Mouse (Mus musculus) forebrain, embryonic 14.5 days (tissue): Measurements from ENCODE around the gene Bcl3. TPM values are rescaled to one million over a fixed set of nuclear protein-coding genes. Genes with fewer than 3 reads are reported as not detected.

Experiments
- ATAC-seq: fragments of 200-750 bp; cut with Nextera tagmentation; 2 replicates; pipeline ENCODE4 v1.8.0; 2017; ENCODE audit warnings: mild to moderate bottlenecking, moderate library complexity
- DNase-seq: peaks from one replicate; pipeline ENCODE4 v3.0.0-alpha.2; 2015; ENCODE audit warnings: low spot score
- H3K27ac ChIP-seq: fragments of 300-500 bp; sonication (generic); 2 replicates; pipeline ENCODE4 v1.5.1; 2014; ENCODE audit warnings: low read depth, mild to moderate bottlenecking, control low read depth, low read length, moderate library complexity
- H3K27me3 ChIP-seq: fragments of 300-500 bp; sonication (generic); replicated peaks from 2 replicates; pipeline ENCODE4 v1.6.1; 2014; ENCODE audit warnings: low read length, control low read depth, mixed read lengths; ENCODE audit not compliant: control insufficient read depth, insufficient read depth
- H3K36me3 ChIP-seq: fragments of 300-500 bp; sonication (generic); 2 replicates; pipeline ENCODE4 v1.6.1; 2014; ENCODE audit warnings: low read length, control low read depth; ENCODE audit not compliant: control insufficient read depth, insufficient read depth
- H3K4me1 ChIP-seq: fragments of 300-500 bp; sonication (generic); 2 replicates; pipeline ENCODE4 v1.6.1; 2014; ENCODE audit warnings: antibody characterized with exemption, low read length, control low read depth; ENCODE audit not compliant: control insufficient read depth, insufficient read depth
- H3K4me2 ChIP-seq: fragments of 300-500 bp; sonication (generic); 2 replicates; pipeline ENCODE4 v1.6.1; 2014; ENCODE audit warnings: mild to moderate bottlenecking, control low read depth, low read length
- H3K4me3 ChIP-seq: fragments of 300-500 bp; sonication (generic); 2 replicates; pipeline ENCODE4 v1.5.1; 2014; ENCODE audit warnings: low read depth, low read length, control low read depth
- H3K9ac ChIP-seq: fragments of 300-500 bp; sonication (generic); 2 replicates; pipeline ENCODE4 v1.6.1; 2014; ENCODE audit warnings: mild to moderate bottlenecking, low read length, control low read depth, moderate library complexity
- H3K9me3 ChIP-seq: fragments of 300-500 bp; sonication (generic); replicated peaks from 2 replicates; pipeline ENCODE4 v1.6.1; 2016; ENCODE audit warnings: low read length, control low read depth, mixed read lengths; ENCODE audit not compliant: control insufficient read depth
- WGBS: fragments of 180-500 bp; shearing (Covaris S2); extraction: QIAGEN DNeasy Blood & Tissue Kit; methylation state at CpG from one replicate; pipeline ENCODE4 v1.1.7; 2014; 5-methylcytosine and 5-hydroxymethylcytosine counted together
- polyA plus RNA-seq: library from polyadenylated mRNA; unstranded; fragments of >200 nt; fragmentation: Nextera tagmentation; extraction: Ambion mirVana; gene quantifications from 2 replicates; pipeline ENCODE4 v1.2.1, GENCODE M21; 2014

Gene Bcl3
- polyA plus RNA-seq, 1 experiment from 2014 or later: 0.75 TPM

DNA sequence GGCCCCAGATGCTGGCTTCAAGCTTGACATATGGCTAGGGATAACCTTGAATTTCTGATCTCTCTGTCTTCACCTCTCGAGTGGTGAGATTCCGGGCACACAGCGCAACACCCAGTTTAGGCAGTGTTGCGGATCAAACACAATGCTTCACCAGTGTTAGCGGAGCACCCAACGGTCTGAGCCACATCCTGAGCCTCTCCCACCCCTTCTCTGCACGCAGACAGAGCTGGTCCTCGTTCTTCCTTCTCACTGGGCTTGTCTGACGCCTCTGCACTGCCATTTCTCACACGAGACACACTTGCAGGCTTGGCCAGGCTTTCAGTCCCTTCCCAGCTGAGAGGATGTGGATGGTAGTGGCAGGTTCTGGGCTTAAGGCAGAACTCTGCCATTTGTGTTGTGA is 37.2 kb upstream of the Bcl3 start:
- 78% methylated on average over 10 of the region's 10 CpGs for WGBS
- no peak for DNase-seq

DNA sequence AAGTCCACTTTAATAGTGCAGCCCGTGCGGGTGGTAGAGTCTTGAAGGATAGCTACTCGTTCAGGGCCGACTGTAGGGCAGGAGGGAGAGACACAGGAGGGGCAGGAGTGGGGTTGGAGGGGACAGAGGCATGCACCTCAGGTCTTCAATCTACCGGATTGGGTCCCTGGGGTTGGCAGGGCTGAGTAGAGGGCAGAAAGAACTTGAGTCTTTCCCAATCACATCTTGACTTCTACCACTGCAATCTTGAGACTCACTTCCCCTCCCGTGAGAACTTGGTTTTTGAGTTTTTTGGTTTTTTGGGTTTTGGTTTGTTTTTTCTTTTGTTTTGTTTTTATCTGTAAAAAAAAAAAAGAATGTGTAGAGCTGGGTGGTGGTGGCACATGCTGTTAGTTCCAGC is 33.7 kb upstream of the Bcl3 start:
- DNase-seq (no peak), ATAC-seq (no peak)
- no peaks in the 10 kb centered on the region for H3K36me3 ChIP-seq
- H3K9me3 ChIP-seq: no peaks in the 10 kb centered on the region
- H3K4me3 ChIP-seq: no peak overlapping the region
- 87% methylated on average over 6 of the region's 6 CpGs for WGBS
- H3K27me3 ChIP-seq: no peaks in the 10 kb centered on the region
- no peaks in the 10 kb centered on the region for H3K4me1 ChIP-seq
- H3K9ac ChIP-seq: no peak overlapping the region
- H3K4me2 ChIP-seq: no peak overlapping the region
- no peak overlapping the region for H3K27ac ChIP-seq

More for the DNA sequence above, 37.2 kb upstream of the Bcl3 start:
- Histone ChIP-seq H3K9me3 (no peaks in the 10 kb centered on the region), H3K27ac (no peak overlapping the region), H3K4me3 (no peak overlapping the region), H3K27me3 (no peaks in the 10 kb centered on the region), H3K4me2 (no peak overlapping the region), H3K9ac (no peak overlapping the region), H3K36me3 (no peaks in the 10 kb centered on the region), H3K4me1 (no peaks in the 10 kb centered on the region)
- ATAC-seq: no peak

GRCm38 (mm10) chr7:19855663-19856062 is 33.1 kb upstream of the Bcl3 start:
- H3K4me3 ChIP-seq: no peak overlapping the region
- no peaks in the 10 kb centered on the region for H3K9me3 ChIP-seq
- H3K4me1 ChIP-seq: no peaks in the 10 kb centered on the region
- ATAC-seq (no peak), DNase-seq (no peak)
- no peak overlapping the region for H3K9ac ChIP-seq
- no peaks in the 10 kb centered on the region for H3K27me3 ChIP-seq
- 89% methylated on average over 5 of the region's 5 CpGs for WGBS
- no peak overlapping the region for H3K4me2 ChIP-seq
- H3K27ac ChIP-seq: no peak overlapping the region
- no peaks in the 10 kb centered on the region for H3K36me3 ChIP-seq

DNA sequence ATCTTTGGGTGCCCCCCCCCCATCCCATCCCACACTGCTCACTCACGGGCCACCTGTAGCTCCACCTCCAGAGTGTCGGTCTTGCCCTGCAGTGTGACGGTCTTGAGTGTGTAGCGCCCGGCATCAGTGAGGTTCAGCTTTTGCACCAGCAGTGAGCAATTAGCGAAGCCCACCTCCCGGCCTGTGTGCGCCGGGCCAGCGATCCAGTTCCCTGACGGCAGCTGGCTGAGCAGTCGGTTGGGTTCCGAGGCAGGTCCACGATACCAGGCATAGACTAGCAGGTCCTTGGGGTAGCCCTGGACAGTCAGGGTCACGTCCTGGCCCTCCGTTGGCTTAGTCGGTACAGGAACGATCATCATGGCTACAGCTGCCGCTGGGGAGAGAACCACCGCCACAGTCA is 31.0 kb upstream of the Bcl3 start:
- H3K4me2 ChIP-seq: no peak overlapping the region
- H3K9me3 ChIP-seq: no peaks in the 10 kb centered on the region
- ATAC-seq (no peak), DNase-seq (no peak)
- no peaks in the 10 kb centered on the region for H3K36me3 ChIP-seq
- H3K4me1 ChIP-seq: no peaks in the 10 kb centered on the region
- 89% methylated on average over 20 of the region's 20 CpGs for WGBS
- no peak overlapping the region for H3K9ac ChIP-seq
- H3K4me3 ChIP-seq: no peak overlapping the region
- no peaks in the 10 kb centered on the region for H3K27me3 ChIP-seq
- no peak overlapping the region for H3K27ac ChIP-seq

- Histone ChIP-seq H3K4me3 (peak within 1 kb of the TSS; percentile 34), H3K27me3 (no peaks in the 10 kb centered on the region), H3K27ac (no peak within 1 kb of the TSS), H3K9ac (peak within 1 kb of the TSS; percentile 59), H3K9me3 (no peaks in the 10 kb centered on the region), H3K36me3 (no peaks in the 10 kb centered on the region), H3K4me2 (peak within 1 kb of the TSS; percentile 56), H3K4me1 (no peaks in the 10 kb centered on the region)
- 2% methylated on average over 32 of the region's 33 CpGs for WGBS
- ATAC-seq: peak; percentile 87
- peak; percentile 58 for DNase-seq
These were observed 29.4 kb upstream of the Bcl3 start, which contains the start of gene Gm19345 for GRCm38 (mm10) chr7:19851858-19852570. Gene Gm19345, plus strand, starts transcription at chr7:19852003.

DNA sequence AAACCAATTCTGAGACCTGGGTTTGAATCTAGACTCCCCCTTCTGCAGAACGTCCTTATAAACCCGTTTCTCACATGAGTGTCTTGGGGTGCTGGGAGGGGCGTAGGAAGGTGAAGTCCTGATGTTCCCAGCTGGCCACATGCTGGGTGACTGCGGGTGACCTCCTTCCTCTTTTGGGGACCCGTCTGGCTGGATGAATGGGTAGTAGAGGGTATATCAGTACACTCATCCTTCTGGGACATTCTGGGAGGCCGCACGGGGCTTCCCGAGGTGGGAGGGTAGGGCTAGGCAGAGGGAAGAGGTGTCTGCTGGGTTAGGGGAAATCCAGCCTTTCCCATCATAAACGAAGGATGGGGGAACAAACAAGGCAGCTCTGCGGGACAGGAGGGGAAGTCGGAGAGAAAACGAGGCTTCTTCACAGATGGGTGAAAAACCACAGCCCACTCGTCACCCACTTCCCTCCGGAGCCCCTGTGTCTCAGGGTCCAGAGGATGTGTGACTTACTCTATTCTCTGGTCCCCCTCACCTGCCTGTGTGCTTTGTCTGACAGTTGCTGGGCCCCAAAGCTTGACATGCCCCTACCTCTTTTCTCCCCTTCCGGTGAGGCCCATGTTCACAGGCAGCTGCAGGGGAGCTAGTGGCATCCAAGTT is 22.1 kb upstream of the Bcl3 start:
- 0 out of 2 replicates have a peak, but pooled peaks cover 3% of the 10 kb centered on the region for H3K27me3 ChIP-seq
- no peak overlapping the region for H3K9ac ChIP-seq
- WGBS: 68% methylated on average over 15 of the region's 15 CpGs
- no peak for DNase-seq
- no peaks in the 10 kb centered on the region for H3K4me1 ChIP-seq
- H3K4me3 ChIP-seq: no peak overlapping the region
- H3K9me3 ChIP-seq: no peaks in the 10 kb centered on the region
- no peaks in the 10 kb centered on the region for H3K36me3 ChIP-seq
- no peak overlapping the region for H3K27ac ChIP-seq
- ATAC-seq: no peak
- no peak overlapping the region for H3K4me2 ChIP-seq

- H3K4me1 ChIP-seq: no peaks in the 10 kb centered on the region
- DNase-seq (peak; percentile 62), ATAC-seq (no peak)
- 3% methylated on average over 11 of the region's 11 CpGs for WGBS
- 0 out of 2 replicates have a peak, but pooled peaks cover 3% of the 10 kb centered on the region for H3K27me3 ChIP-seq
- no peaks in the 10 kb centered on the region for H3K9me3 ChIP-seq
- no peaks in the 10 kb centered on the region for H3K36me3 ChIP-seq
- no peak overlapping the region for H3K4me2 ChIP-seq
- H3K9ac ChIP-seq: no peak overlapping the region
- H3K27ac ChIP-seq: no peak overlapping the region
- H3K4me3 ChIP-seq: no peak overlapping the region
These were observed 21.0 kb upstream of the Bcl3 start for GRCm38 (mm10) chr7:19843561-19843960.

DNA sequence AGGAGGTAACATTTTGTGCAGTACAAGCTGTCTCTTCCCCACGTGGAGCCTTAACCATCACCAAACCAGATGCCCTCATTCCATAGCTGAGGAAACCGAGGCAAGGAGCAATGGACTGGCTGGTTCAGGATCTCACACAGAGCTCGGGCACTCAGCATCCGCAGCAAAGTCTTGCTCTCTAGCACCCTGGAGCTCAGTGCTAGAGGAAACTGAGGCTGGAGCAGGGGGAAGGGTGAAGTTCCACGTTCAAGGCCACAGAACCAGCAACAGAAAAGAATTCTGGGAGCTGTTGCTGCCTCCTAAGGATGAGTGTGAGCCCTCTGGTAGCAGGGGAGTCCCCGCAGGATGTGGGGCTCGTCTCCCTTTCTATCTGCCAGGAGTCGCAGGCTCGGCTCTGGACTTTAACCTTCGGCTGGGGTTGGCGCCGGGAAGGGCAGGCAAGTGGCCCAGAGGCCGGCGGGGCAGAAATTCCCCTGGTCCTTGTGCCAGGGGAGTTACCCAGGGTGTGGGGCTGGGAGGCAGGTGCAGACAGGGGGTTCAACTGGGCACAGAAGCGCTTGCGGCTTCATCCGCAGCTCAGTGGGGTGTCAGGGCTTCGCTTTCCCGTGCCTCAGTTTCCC is 20.4 kb upstream of the Bcl3 start:
- Histone ChIP-seq H3K27ac (no peak overlapping the region), H3K4me2 (no peak overlapping the region), H3K9ac (no peak overlapping the region), H3K36me3 (no peaks in the 10 kb centered on the region), H3K4me3 (no peak overlapping the region), H3K4me1 (no peaks in the 10 kb centered on the region), H3K9me3 (no peaks in the 10 kb centered on the region), H3K27me3 (0 out of 2 replicates have a peak, but pooled peaks cover 3% of the 10 kb centered on the region)
- no peak for DNase-seq
- no peak for ATAC-seq
- 27% methylated on average over 19 of the region's 19 CpGs for WGBS
